ENCODE assay signal across 8 mouse cellular contexts in the genomic region with DNA sequence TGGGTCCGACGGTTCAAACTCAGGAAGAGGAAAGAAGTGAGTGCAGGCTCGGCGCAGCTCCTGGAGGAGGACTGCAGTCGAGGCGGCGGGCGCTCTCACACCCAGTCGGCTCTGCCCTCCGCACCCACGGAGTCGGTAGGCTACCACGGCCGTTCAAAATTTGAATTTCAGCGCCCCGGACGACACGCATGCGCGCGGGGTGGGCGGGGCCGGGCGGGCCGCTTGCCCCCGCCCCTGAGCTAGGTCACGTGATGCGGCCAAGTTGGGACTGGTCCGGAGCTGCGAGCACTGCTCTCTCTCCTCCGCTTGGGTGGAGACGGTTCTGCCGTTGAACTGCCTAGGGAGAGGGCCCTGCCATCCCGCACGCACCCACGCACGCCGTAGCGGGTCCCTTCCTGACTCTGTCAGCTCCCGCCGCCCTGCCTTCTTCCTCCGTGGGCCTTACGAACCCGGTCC. TPM values are rescaled to one million over a fixed set of nuclear protein-coding genes. Genes with fewer than 3 reads are reported as not detected.
DNase-seq lines count a peak whose midpoint lies in the region; ATAC-seq and TF ChIP-seq lines count a peak whose summit lies in the region.

Anln (minus strand) TSS at position 168 of the 456 bp plus-strand sequence.

- no peaks in the 10 kb centered on the region for H3K9me3 ChIP-seq in heart, embryonic 10.5 days
- H3K9me3 ChIP-seq in kidney, embryonic 14.5 days (ENCODE audit: control insufficient read depth, low read length): no peaks in the 10 kb centered on the region
- no peaks in the 10 kb centered on the region for H3K9me3 ChIP-seq in limb, embryonic 14.5 days (ENCODE audit: control insufficient read depth, low read length)
- H3K9me3 ChIP-seq in midbrain, embryonic 16.5 days (replicated peaks; ENCODE audit: control insufficient read depth, low read length, poor library complexity, severe bottlenecking): no peaks in the 10 kb centered on the region

- H3K36me3 ChIP-seq in C2C12 (ENCODE audit: control insufficient read depth, insufficient read depth): peaks cover 4% of the 10 kb centered on the region
- H3K36me3 ChIP-seq in heart, embryonic 10.5 days: no peaks in the 10 kb centered on the region
- H3K36me3 ChIP-seq in kidney, embryonic 14.5 days (ENCODE audit: control insufficient read depth, insufficient read depth, low read length): no peaks in the 10 kb centered on the region
- H3K36me3 ChIP-seq in limb, embryonic 14.5 days (ENCODE audit: control insufficient read depth, insufficient read depth, low read length): no peaks in the 10 kb centered on the region
- H3K36me3 ChIP-seq in midbrain, embryonic 16.5 days (ENCODE audit: control insufficient read depth, insufficient read depth, low read length): no peaks in the 10 kb centered on the region
- H3K36me3 ChIP-seq in spleen, adult 2 months (ENCODE audit: control insufficient read depth, insufficient read depth, low read length): no peaks in the 10 kb centered on the region

- peak; percentile 92 for DNase-seq in brain, adult 2 months (ENCODE audit: low read depth, low spot score)
- peak; percentile 97 for DNase-seq in heart, embryonic 10.5 days (ENCODE audit: low spot score)
- peak; percentile 92 for DNase-seq in limb, embryonic 14.5 days (ENCODE audit: low spot score)
- DNase-seq in spleen, adult 2 months (ENCODE audit: low read depth in 1 of 2, low spot score in 2 of 2): peak; percentile 78 to 89

- TF ChIP-seq CTCF in C2C12 (IDR thresholded peaks at IDR 0.05; ENCODE audit: control insufficient read depth, insufficient read depth, insufficient read length): no peak
- no peak for TF ChIP-seq CTCF in embryonic fibroblast, embryonic 13.5 days (IDR thresholded peaks at IDR 0.05; ENCODE audit: borderline replicate concordance, insufficient read depth, low read length)
- no peak for TF ChIP-seq CTCF in spleen, adult 2 months (IDR thresholded peaks at IDR 0.05; ENCODE audit: extremely low read depth, insufficient read depth, insufficient read length, insufficient replicate concordance)

- H3K9ac ChIP-seq in kidney, embryonic 14.5 days (ENCODE audit: low read depth, low read length): peak within 1 kb of the TSS; percentile 81
- H3K9ac ChIP-seq in limb, embryonic 14.5 days (ENCODE audit: low read depth, low read length, severe bottlenecking): peak within 1 kb of the TSS; percentile 94
- H3K9ac ChIP-seq in midbrain, embryonic 16.5 days (ENCODE audit: low read depth, low read length): peak within 1 kb of the TSS; percentile 94

- peak; percentile 96 for ATAC-seq in kidney, embryonic 14.5 days (ENCODE audit: low FRiP score, low TSS enrichment)
- peak; percentile 95 for ATAC-seq in limb, embryonic 14.5 days (ENCODE audit: low FRiP score, low read depth)
- peak; percentile 98 for ATAC-seq in midbrain, embryonic 16.5 days

- H3K79me2 ChIP-seq in C2C12 (ENCODE audit: control insufficient read depth, insufficient read depth): peaks cover 51% of the 10 kb centered on the region

- H3K27me3 ChIP-seq in C2C12 (ENCODE audit: control insufficient read depth, insufficient read depth, insufficient read length): no peaks in the 10 kb centered on the region
- no peaks in the 10 kb centered on the region for H3K27me3 ChIP-seq in heart, embryonic 10.5 days (ENCODE audit: insufficient read depth, poor library complexity, severe bottlenecking)
- H3K27me3 ChIP-seq in kidney, embryonic 14.5 days (ENCODE audit: control insufficient read depth, insufficient read depth, low read length): no peaks in the 10 kb centered on the region
- H3K27me3 ChIP-seq in limb, embryonic 14.5 days (ENCODE audit: control insufficient read depth, insufficient read depth, low read length): no peaks in the 10 kb centered on the region
- H3K27me3 ChIP-seq in midbrain, embryonic 16.5 days (ENCODE audit: control insufficient read depth, insufficient read depth, low read depth, low read length): no peaks in the 10 kb centered on the region
- H3K27me3 ChIP-seq in spleen, adult 2 months (ENCODE audit: control insufficient read depth, insufficient read depth, low read length): no peaks in the 10 kb centered on the region

- peak; percentile 98 for TF ChIP-seq POLR2A in embryonic fibroblast, embryonic 13.5 days (IDR thresholded peaks at IDR 0.05; ENCODE audit: low read depth, low read length)
- TF ChIP-seq POLR2A in limb, embryonic 14.5 days (IDR thresholded peaks at IDR 0.05; ENCODE audit: borderline replicate concordance, extremely low read depth, insufficient read depth, insufficient read length): peak; percentile 80; the same call in 1 of the 2 replicates
- TF ChIP-seq POLR2A in spleen, adult 2 months (IDR thresholded peaks at IDR 0.05; ENCODE audit: low read depth, low read length): peak; percentile 93

- 0% methylated on average over 44 of the region's 44 CpGs for WGBS in heart, embryonic 10.5 days
- under 1% methylated on average over 38 of the region's 44 CpGs for WGBS in kidney, embryonic 14.5 days
- WGBS in limb, embryonic 14.5 days: 2% methylated on average over 7 of the region's 44 CpGs
- WGBS in midbrain, embryonic 16.5 days: under 1% methylated on average over 40 of the region's 44 CpGs
- WGBS in spleen, adult 2 months: 0% methylated on average over 44 of the region's 44 CpGs

- peak within 1 kb of the TSS; percentile 76 for H3K4me3 ChIP-seq in C2C12 (ENCODE audit: insufficient read depth, poor library complexity, severe bottlenecking)
- H3K4me3 ChIP-seq in embryonic fibroblast, embryonic 13.5 days (ENCODE audit: insufficient read depth, low read length): peak within 1 kb of the TSS; percentile 73
- H3K4me3 ChIP-seq in heart, embryonic 10.5 days: peak within 1 kb of the TSS; percentile 88
- H3K4me3 ChIP-seq in kidney, embryonic 14.5 days (ENCODE audit: low read length): peak within 1 kb of the TSS; percentile 73
- H3K4me3 ChIP-seq in limb, embryonic 14.5 days (replicated peaks; ENCODE audit: low read length): peak within 1 kb of the TSS; percentile 86
- H3K4me3 ChIP-seq in midbrain, embryonic 16.5 days (ENCODE audit: low read depth, low read length): peak within 1 kb of the TSS; percentile 72
- H3K4me3 ChIP-seq in spleen, adult 2 months (ENCODE audit: extremely low read depth, insufficient read depth, insufficient read length): peak within 1 kb of the TSS; percentile 90

- H3K4me1 ChIP-seq in embryonic fibroblast, embryonic 13.5 days (ENCODE audit: control insufficient read depth, insufficient read depth, low read length): peaks cover 14% of the 10 kb centered on the region
- H3K4me1 ChIP-seq in heart, embryonic 10.5 days: peaks cover 31% of the 10 kb centered on the region
- H3K4me1 ChIP-seq in kidney, embryonic 14.5 days (ENCODE audit: control insufficient read depth, insufficient read depth, low read length): peaks cover 7% of the 10 kb centered on the region
- peaks cover 18% of the 10 kb centered on the region for H3K4me1 ChIP-seq in limb, embryonic 14.5 days (ENCODE audit: control insufficient read depth, insufficient read depth, low read length)
- H3K4me1 ChIP-seq in midbrain, embryonic 16.5 days (ENCODE audit: control insufficient read depth, insufficient read depth, low read length): peaks cover 4% of the 10 kb centered on the region
- no peaks in the 10 kb centered on the region; the same call in 1 of the 2 replicates for H3K4me1 ChIP-seq in spleen, adult 2 months (ENCODE audit: control insufficient read depth, insufficient read depth, insufficient read length)

- H3K4me2 ChIP-seq in kidney, embryonic 14.5 days (replicated peaks; ENCODE audit: low read depth, low read length): peak within 1 kb of the TSS; percentile 62
- H3K4me2 ChIP-seq in limb, embryonic 14.5 days (replicated peaks; ENCODE audit: low read depth, low read length, severe bottlenecking): peak within 1 kb of the TSS; percentile 86
- peak within 1 kb of the TSS; percentile 96 for H3K4me2 ChIP-seq in midbrain, embryonic 16.5 days (ENCODE audit: low read length)

- H3K27ac ChIP-seq in embryonic fibroblast, embryonic 13.5 days (ENCODE audit: insufficient read depth, low read length): peak within 1 kb of the TSS; percentile 95
- H3K27ac ChIP-seq in heart, embryonic 10.5 days: peak within 1 kb of the TSS; percentile 96
- peak within 1 kb of the TSS; percentile 91 for H3K27ac ChIP-seq in kidney, embryonic 14.5 days (ENCODE audit: low read depth, low read length)
- peak within 1 kb of the TSS; percentile 93 for H3K27ac ChIP-seq in limb, embryonic 14.5 days (replicated peaks; ENCODE audit: low read depth, low read length)
- peak within 1 kb of the TSS; percentile 78 for H3K27ac ChIP-seq in midbrain, embryonic 16.5 days (ENCODE audit: low read length)
- H3K27ac ChIP-seq in spleen, adult 2 months (ENCODE audit: insufficient read depth, low read length): peak within 1 kb of the TSS; percentile 91

- peak within 1 kb of the TSS; percentile 85 for H3ac ChIP-seq in C2C12 (ENCODE audit: control insufficient read depth, insufficient read length, low read depth)

- peaks cover 47% of the 10 kb centered on the region for H3K79me3 ChIP-seq in C2C12 (ENCODE audit: low read depth)

TF ChIP-seq in C2C12, 6 proteins besides CTCF, POLR2A, EP300 and RAD21:
- no peak for TF ChIP-seq CEBPB (IDR thresholded peaks at IDR 0.05; ENCODE audit: low read depth)
- TF ChIP-seq MAX (IDR thresholded peaks at IDR 0.05): peak; percentile 38
- TF ChIP-seq MYOG (IDR thresholded peaks at IDR 0.05; ENCODE audit: control insufficient read depth, extremely low read depth, insufficient read length): no peak
- peak; percentile 95 for TF ChIP-seq USF1 (IDR thresholded peaks at IDR 0.05; ENCODE audit: low read depth)
- no peak for TF ChIP-seq FOSL1 (IDR thresholded peaks at IDR 0.05; ENCODE audit: insufficient read depth, low read length, poor library complexity, severe bottlenecking)
- no peak for TF ChIP-seq MYOD1 (IDR thresholded peaks at IDR 0.05; ENCODE audit: control insufficient read depth, insufficient read length, low read depth)

RNA-seq across cellular contexts. Expression of gene Anln, which starts in this region (rescaled TPM):
- polyA plus RNA-seq in C2C12 (2012; fragmentation: generic; extraction: Trizol): 63.2 TPM
- polyA plus RNA-seq in embryonic fibroblast, embryonic 13.5 days (2011; ENCODE audit: insufficient read length, low read depth, missing spikeins): 89.1 and 107 TPM in 2 replicates
- 45.7 and 56.3 TPM in 2 replicates for polyA plus RNA-seq in heart, embryonic 10.5 days (2016; fragmentation: Nextera tagmentation; extraction: Ambion mirVana)
- polyA plus RNA-seq in kidney, embryonic 14.5 days (2014; fragmentation: Nextera tagmentation; extraction: Ambion mirVana): 34.6 and 54.3 TPM in 2 replicates
- polyA plus RNA-seq in limb, embryonic 14.5 days (2012; rRNA removed): 26.8 and 35.4 TPM in 2 replicates
- 40.4 and 46.5 TPM in 2 replicates for polyA plus RNA-seq in limb, embryonic 14.5 days (2014; fragmentation: Nextera tagmentation; extraction: Ambion mirVana)
- polyA plus RNA-seq in midbrain, embryonic 16.5 days (2015; fragmentation: Nextera tagmentation; extraction: Ambion mirVana): 3.4 and 4.6 TPM in 2 replicates
- 1.3 and 1.7 TPM in 2 replicates for polyA plus RNA-seq in spleen, adult 2 months (2012; rRNA removed)

Comparison
In these comparisons a context has a peak if more than half of its experiments do, and no peak if none do; other contexts are left out.
1. Peak in every context shown above with its lines: DNase-seq, ATAC-seq, H3K4me3 ChIP-seq and H3K27ac ChIP-seq.